Mouse (Mus musculus): ENCODE measurements around the gene Gm20532. TPM values are rescaled to one million over a fixed set of nuclear protein-coding genes. Genes with fewer than 3 reads are reported as not detected.
A peak's percentile ranks its signal among the peaks of the same experiment; 100 is the strongest.

Gene Gm20532
- polyA plus RNA-seq, 1 experiment from 2014 or later: not detected

GRCm38 (mm10) chr2:26600664-26601063 is 14.2 kb downstream of the Gm20532 start:
- Histone ChIP-seq H3K4me2 (replicated peaks) (no peak overlapping the region), H3K9me3 (replicated peaks) (no peaks in the 10 kb centered on the region), H3K4me3 (no peak overlapping the region), H3K36me3 (no peaks in the 10 kb centered on the region), H3K9ac (no peak overlapping the region), H3K4me1 (peaks cover 15% of the 10 kb centered on the region), H3K27ac (no peak overlapping the region), H3K27me3 (peaks cover 46% of the 10 kb centered on the region)
- WGBS: 92% methylated on average over 2 of the region's 2 CpGs
- no peak for ATAC-seq (ENCODE audit: low FRiP score)

GRCm38 (mm10) chr2:26601595-26601994 is 15.2 kb downstream of the Gm20532 start:
- Histone ChIP-seq H3K9me3 (replicated peaks) (no peaks in the 10 kb centered on the region), H3K9ac (no peak overlapping the region), H3K4me3 (no peak overlapping the region), H3K36me3 (no peaks in the 10 kb centered on the region), H3K27me3 (peaks cover 53% of the 10 kb centered on the region), H3K27ac (no peak overlapping the region), H3K4me1 (peaks cover 18% of the 10 kb centered on the region), H3K4me2 (replicated peaks) (no peak overlapping the region)
- 100% methylated on average over 1 of the region's 1 CpGs for WGBS
- no peak for ATAC-seq (ENCODE audit: low FRiP score)

GRCm38 (mm10) chr2:26602631-26603030 is 16.2 kb downstream of the Gm20532 start:
- peaks cover 49% of the 10 kb centered on the region for H3K27me3 ChIP-seq

GRCm38 (mm10) chr2:26603159-26603558 is 16.7 kb downstream of the Gm20532 start:
- Histone ChIP-seq H3K36me3 (no peaks in the 10 kb centered on the region), H3K4me2 (replicated peaks) (peak overlapping the region; percentile 79), H3K27ac (no peak overlapping the region), H3K4me1 (peaks cover 25% of the 10 kb centered on the region), H3K27me3 (peaks cover 49% of the 10 kb centered on the region), H3K9me3 (replicated peaks) (no peaks in the 10 kb centered on the region), H3K4me3 (peak overlapping the region; percentile 55), H3K9ac (peak overlapping the region; percentile 66)
- no peak for ATAC-seq (ENCODE audit: low FRiP score)
- 16% methylated on average over 6 of the region's 6 CpGs for WGBS

More at GRCm38 (mm10) chr2:26602631-26603030, 16.2 kb downstream of the Gm20532 start:
- Histone ChIP-seq H3K4me1 (peaks cover 25% of the 10 kb centered on the region), H3K4me3 (no peak overlapping the region), H3K36me3 (no peaks in the 10 kb centered on the region), H3K27ac (no peak overlapping the region), H3K9ac (no peak overlapping the region), H3K9me3 (replicated peaks) (no peaks in the 10 kb centered on the region), H3K4me2 (replicated peaks) (no peak overlapping the region)
- no peak for ATAC-seq (ENCODE audit: low FRiP score)
- 86% methylated on average over 5 of the region's 5 CpGs for WGBS

GRCm38 (mm10) chr2:26603720-26604671 is 17.6 kb downstream of the Gm20532 start, which contains the start of gene Agpat2:
Agpat2 (minus strand) TSS chr2:26604417.
- Histone ChIP-seq H3K9me3 (replicated peaks) (no peaks in the 10 kb centered on the region), H3K4me3 (peak within 1 kb of the TSS; percentile 55), H3K27ac (no peak within 1 kb of the TSS), H3K36me3 (no peaks in the 10 kb centered on the region), H3K9ac (peak within 1 kb of the TSS; percentile 66), H3K27me3 (peaks cover 49% of the 10 kb centered on the region), H3K4me2 (replicated peaks) (peak within 1 kb of the TSS; percentile 79), H3K4me1 (peaks cover 25% of the 10 kb centered on the region)
- under 1% methylated on average over 87 of the region's 103 CpGs for WGBS
- ATAC-seq (ENCODE audit: low FRiP score): peak; percentile 63

GRCm38 (mm10) chr2:26605331-26605730 is 18.9 kb downstream of the Gm20532 start:
- no peak for ATAC-seq (ENCODE audit: low FRiP score)
- Histone ChIP-seq H3K27ac (no peak overlapping the region), H3K4me3 (no peak overlapping the region), H3K36me3 (no peaks in the 10 kb centered on the region), H3K4me2 (replicated peaks) (no peak overlapping the region), H3K9ac (no peak overlapping the region), H3K27me3 (peaks cover 49% of the 10 kb centered on the region), H3K9me3 (replicated peaks) (no peaks in the 10 kb centered on the region), H3K4me1 (peaks cover 25% of the 10 kb centered on the region)
- 86% methylated on average over 8 of the region's 8 CpGs for WGBS

- Histone ChIP-seq H3K4me3 (no peak overlapping the region), H3K4me2 (replicated peaks) (no peak overlapping the region), H3K4me1 (peaks cover 25% of the 10 kb centered on the region), H3K27me3 (peaks cover 47% of the 10 kb centered on the region), H3K9me3 (replicated peaks) (no peaks in the 10 kb centered on the region), H3K27ac (no peak overlapping the region), H3K36me3 (no peaks in the 10 kb centered on the region), H3K9ac (no peak overlapping the region)
- ATAC-seq (ENCODE audit: low FRiP score): no peak
- 80% methylated on average over 3 of the region's 3 CpGs for WGBS
Observed at GRCm38 (mm10) chr2:26606579-26606978, 20.1 kb downstream of the Gm20532 start.

GRCm38 (mm10) chr2:26607056-26607910 is 20.8 kb downstream of the Gm20532 start:
- Histone ChIP-seq H3K4me2 (replicated peaks) (no peak overlapping the region), H3K9ac (no peak overlapping the region), H3K4me3 (no peak overlapping the region), H3K27ac (no peak overlapping the region), H3K9me3 (replicated peaks) (no peaks in the 10 kb centered on the region), H3K36me3 (no peaks in the 10 kb centered on the region), H3K27me3 (peaks cover 40% of the 10 kb centered on the region), H3K4me1 (peaks cover 25% of the 10 kb centered on the region)
- 43% methylated on average over 6 of the region's 6 CpGs for WGBS
- no peak for ATAC-seq (ENCODE audit: low FRiP score)

- H3K27ac ChIP-seq: no peak overlapping the region
- no peaks in the 10 kb centered on the region for H3K9me3 ChIP-seq (replicated peaks)
Observed at GRCm38 (mm10) chr2:26608781-26609180, 22.3 kb downstream of the Gm20532 start.

GRCm38 (mm10) chr2:26609261-26609661 is 22.8 kb downstream of the Gm20532 start:
- Histone ChIP-seq H3K27ac (no peak overlapping the region), H3K4me1 (peaks cover 12% of the 10 kb centered on the region; the same call in 1 of the 2 replicates), H3K4me2 (replicated peaks) (no peak overlapping the region), H3K36me3 (no peaks in the 10 kb centered on the region), H3K9ac (no peak overlapping the region), H3K9me3 (replicated peaks) (no peaks in the 10 kb centered on the region), H3K4me3 (no peak overlapping the region), H3K27me3 (peaks cover 20% of the 10 kb centered on the region)
- no peak for ATAC-seq (ENCODE audit: low FRiP score)

More at GRCm38 (mm10) chr2:26608781-26609180, 22.3 kb downstream of the Gm20532 start:
- Histone ChIP-seq H3K9ac (no peak overlapping the region), H3K27me3 (peaks cover 25% of the 10 kb centered on the region), H3K4me1 (peaks cover 17% of the 10 kb centered on the region; the same call in 1 of the 2 replicates), H3K36me3 (no peaks in the 10 kb centered on the region), H3K4me2 (replicated peaks) (no peak overlapping the region), H3K4me3 (no peak overlapping the region)
- no peak for ATAC-seq (ENCODE audit: low FRiP score)

- Histone ChIP-seq H3K36me3 (no peaks in the 10 kb centered on the region), H3K4me1 (peaks cover 10% of the 10 kb centered on the region; the same call in 1 of the 2 replicates), H3K27ac (no peak overlapping the region), H3K9ac (no peak overlapping the region), H3K9me3 (replicated peaks) (no peaks in the 10 kb centered on the region), H3K4me2 (replicated peaks) (no peak overlapping the region), H3K27me3 (peaks cover 12% of the 10 kb centered on the region), H3K4me3 (no peak overlapping the region)
- no peak for ATAC-seq (ENCODE audit: low FRiP score)
- WGBS: 70% methylated on average over 3 of the region's 3 CpGs
Observed at GRCm38 (mm10) chr2:26610526-26610925, 24.1 kb downstream of the Gm20532 start.

- H3K27ac ChIP-seq: no peak overlapping the region
- H3K9me3 ChIP-seq (replicated peaks): no peaks in the 10 kb centered on the region
- no peak overlapping the region for H3K4me3 ChIP-seq
- H3K4me2 ChIP-seq (replicated peaks): no peak overlapping the region
- H3K27me3 ChIP-seq: peaks cover 6% of the 10 kb centered on the region
- ATAC-seq (ENCODE audit: low FRiP score): no peak
- no peaks in the 10 kb centered on the region for H3K36me3 ChIP-seq
- no peak overlapping the region for H3K9ac ChIP-seq
- peaks cover 10% of the 10 kb centered on the region; the same call in 1 of the 2 replicates for H3K4me1 ChIP-seq
Observed at GRCm38 (mm10) chr2:26611054-26611453, 24.6 kb downstream of the Gm20532 start.

All from hindbrain, embryonic 12.5 days (tissue).